Mouse (Mus musculus): Measurements from ENCODE around the gene Polr2l. TPM values are rescaled to one million over a fixed set of nuclear protein-coding genes. Genes with fewer than 3 reads are reported as not detected.

Polr2l gene
- polyA plus RNA-seq, 1 experiment from 2014 or later = 73.5 TPM

- no peak for DNase-seq (ENCODE audit: low spot score)
Measured at GRCm38 (mm10) chr7:141432741-141433516, 42.0 kb downstream of the Polr2l start.

DNA sequence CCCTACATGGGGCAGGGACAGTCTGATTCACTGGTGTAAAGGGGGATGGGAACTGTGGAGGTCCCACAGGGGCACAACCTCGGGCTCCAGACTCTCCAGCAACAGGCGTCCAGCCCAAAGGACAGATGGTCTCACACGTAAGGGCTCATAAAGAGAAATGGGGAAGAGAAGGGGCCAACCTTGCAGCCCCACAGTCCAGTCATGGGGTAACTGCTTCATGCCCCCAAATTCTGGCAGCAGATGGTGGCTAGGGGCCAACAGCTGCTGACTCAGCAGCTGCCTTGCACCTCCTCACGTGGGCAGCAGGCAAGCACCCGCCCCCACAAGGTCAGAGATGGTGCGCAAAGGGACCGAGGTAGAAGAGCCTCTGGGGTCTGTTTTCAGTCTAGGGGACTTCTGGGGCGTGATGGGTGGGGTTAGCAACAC lies 42.7 kb downstream of the Polr2l start:
- no peak for DNase-seq (ENCODE audit: low spot score)

DNA sequence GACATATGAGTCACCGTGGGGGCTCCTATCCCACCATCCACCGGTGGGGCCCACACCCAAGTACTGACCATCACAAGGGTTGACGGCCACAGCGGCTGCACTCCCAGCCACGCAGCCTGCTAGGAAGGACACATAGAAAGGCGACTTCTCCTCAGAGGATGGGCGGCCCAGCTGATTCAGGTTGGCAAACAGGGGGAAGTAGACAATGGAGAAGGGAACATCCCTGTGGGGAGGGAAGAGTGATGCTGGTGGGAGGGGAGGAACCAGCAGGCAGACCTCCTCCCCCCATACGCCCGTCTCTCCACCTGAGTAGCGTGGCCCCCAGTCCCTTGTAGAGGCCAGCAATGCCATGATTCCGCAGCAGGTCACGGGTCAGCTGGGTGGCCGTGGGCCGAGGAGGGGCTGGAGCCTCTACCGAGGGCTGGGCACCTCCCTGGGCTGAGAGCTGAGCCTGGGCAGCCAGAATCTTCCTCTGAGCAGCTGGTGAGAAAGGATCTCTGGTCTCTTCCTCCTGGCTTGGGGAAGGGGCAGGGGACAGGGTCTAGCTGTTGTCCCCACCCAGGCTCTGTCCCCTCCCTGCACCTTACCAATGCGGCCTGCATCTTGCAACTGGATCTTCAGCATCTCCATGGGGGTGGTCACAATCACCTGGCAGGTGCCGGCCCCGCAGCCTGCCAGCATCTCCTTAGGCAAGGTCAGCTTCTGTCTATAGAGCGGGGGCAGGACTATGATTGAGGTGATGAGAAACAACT lies 43.3 kb downstream of the Polr2l start:
- DNase-seq (ENCODE audit: low spot score) = no peak

DNA sequence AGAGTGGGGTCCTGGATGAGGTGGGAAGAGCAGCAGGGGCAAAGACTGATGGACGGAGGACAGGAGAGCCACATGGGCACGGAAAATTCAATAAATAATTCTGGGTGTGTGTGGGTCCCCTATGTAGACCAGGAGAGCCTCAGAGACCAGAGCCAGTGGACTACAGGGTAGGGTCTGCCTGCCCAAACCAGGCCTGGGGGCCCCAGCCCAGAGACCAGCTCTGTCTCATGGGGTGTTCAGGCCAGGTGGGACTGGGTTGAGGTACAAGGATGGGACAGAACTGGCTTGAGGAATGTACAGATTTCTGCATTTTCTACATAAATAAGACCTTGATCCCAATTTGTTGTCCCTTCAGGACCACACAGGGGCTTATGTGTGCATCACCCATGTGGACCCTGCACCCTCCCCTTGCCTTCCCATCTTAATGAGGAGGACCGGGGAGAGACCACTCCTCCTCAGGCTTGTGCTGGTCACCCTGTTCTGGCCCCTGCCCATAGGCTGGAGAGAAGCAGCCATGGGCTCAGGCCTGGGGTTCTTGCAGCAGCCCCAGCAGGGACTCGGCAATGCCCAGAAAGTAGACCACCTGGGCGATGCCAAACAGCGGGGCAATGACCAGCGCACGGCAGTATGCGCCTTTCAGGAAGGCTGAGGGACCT lies 44.2 kb downstream of the Polr2l start:
- no peak for DNase-seq (ENCODE audit: low spot score)

DNA sequence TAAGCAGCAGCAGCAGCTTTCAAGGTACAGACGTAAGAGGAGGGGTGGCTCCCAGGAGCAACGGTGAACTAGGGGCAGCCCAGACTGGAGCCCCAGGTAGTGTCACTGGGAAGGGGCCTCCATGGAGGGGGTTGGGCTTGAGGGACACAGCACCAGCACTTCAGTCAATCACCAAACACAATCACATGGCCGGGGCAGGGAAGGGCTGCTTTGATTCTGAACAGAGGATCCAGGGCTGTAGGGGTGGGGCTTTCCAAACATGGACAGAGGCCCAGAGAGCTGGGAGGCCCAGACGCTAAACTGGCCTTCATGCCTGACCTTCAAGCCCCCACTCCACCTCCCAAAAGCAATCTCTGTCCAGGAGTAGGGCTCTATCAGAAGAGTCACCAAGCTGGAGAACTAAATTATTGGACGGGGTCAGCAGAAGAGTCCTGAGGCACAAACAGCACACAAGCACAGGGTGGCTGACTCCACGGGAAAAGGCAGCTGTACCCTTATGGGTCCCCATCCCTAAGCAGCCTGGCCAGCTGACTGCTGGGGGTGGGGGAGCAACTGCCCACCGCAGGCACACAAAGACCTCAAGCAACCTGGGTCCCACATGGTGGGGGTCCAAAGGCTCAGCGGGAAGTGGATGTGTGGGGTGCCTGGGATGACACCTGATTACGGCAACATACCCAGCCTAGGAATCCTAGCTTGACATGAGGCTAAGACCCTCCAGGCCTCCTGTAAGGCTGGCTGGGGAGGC lies 44.9 kb downstream of the Polr2l start:
- DNase-seq (ENCODE audit: low spot score) = no peak

GRCm38 (mm10) chr7:141429310-141429709 lies 45.6 kb downstream of the Polr2l start, which contains the start of gene Cend1:
Gene Cend1, minus strand, starts transcription at chr7:141429491.
- peak; percentile 38 for DNase-seq (ENCODE audit: low spot score)

- no peak for DNase-seq (ENCODE audit: low spot score)
Measured at GRCm38 (mm10) chr7:141428701-141429100, 46.2 kb downstream of the Polr2l start.

- DNase-seq (ENCODE audit: low spot score) = no peak
Measured at GRCm38 (mm10) chr7:141426948-141427730, 47.8 kb downstream of the Polr2l start.

GRCm38 (mm10) chr7:141423811-141424210 lies 51.1 kb downstream of the Polr2l start:
- DNase-seq (ENCODE audit: low spot score) = no peak

Other genes with a start within 250 kb of the Polr2l start
- 63.0 and 67.4 TPM in 2 replicates for gene Phrf1, start 246.3 kb downstream of the Polr2l start, polyA plus RNA-seq (2015; fragmentation: Nextera tagmentation; extraction: Ambion mirVana)
- 46.6 and 46.7 TPM in 2 replicates for gene Irf7, start 208.7 kb downstream of the Polr2l start, polyA plus RNA-seq (2015; fragmentation: Nextera tagmentation; extraction: Ambion mirVana)
- 0.42 and 0.73 TPM in 2 replicates for gene Cdhr5, start 198.3 kb downstream of the Polr2l start, polyA plus RNA-seq (2015; fragmentation: Nextera tagmentation; extraction: Ambion mirVana)
- gene Sct, start 196.0 kb downstream of the Polr2l start, polyA plus RNA-seq (2015; fragmentation: Nextera tagmentation; extraction: Ambion mirVana) = 3.9 and 5.0 TPM in 2 replicates
- 0.33 and 0.40 TPM in 2 replicates for gene Drd4, start 183.1 kb downstream of the Polr2l start, polyA plus RNA-seq (2015; fragmentation: Nextera tagmentation; extraction: Ambion mirVana)
- 25.6 and 27.6 TPM in 2 replicates for gene Deaf1, start 147.4 kb downstream of the Polr2l start, polyA plus RNA-seq (2015; fragmentation: Nextera tagmentation; extraction: Ambion mirVana)
- 43.0 and 45.6 TPM in 2 replicates for gene Tmem80, start 147.4 kb downstream of the Polr2l start, polyA plus RNA-seq (2015; fragmentation: Nextera tagmentation; extraction: Ambion mirVana)
- 8.1 and 10.4 TPM in 2 replicates for gene Eps8l2, start 136.3 kb downstream of the Polr2l start, polyA plus RNA-seq (2015; fragmentation: Nextera tagmentation; extraction: Ambion mirVana)
- 379 and 423 TPM in 2 replicates for gene Taldo1, start 82.9 kb downstream of the Polr2l start, polyA plus RNA-seq (2015; fragmentation: Nextera tagmentation; extraction: Ambion mirVana)
- gene Gatd1, start 61.0 kb downstream of the Polr2l start, polyA plus RNA-seq (2015; fragmentation: Nextera tagmentation; extraction: Ambion mirVana) = 52.1 and 53.8 TPM in 2 replicates
- gene Cend1, start 45.6 kb downstream of the Polr2l start, polyA plus RNA-seq (2015; fragmentation: Nextera tagmentation; extraction: Ambion mirVana) = 0.24 and 0.26 TPM in 2 replicates
- 19.0 and 19.1 TPM in 2 replicates for gene Slc25a22, start 37.2 kb downstream of the Polr2l start, polyA plus RNA-seq (2015; fragmentation: Nextera tagmentation; extraction: Ambion mirVana)
- gene Pidd1, start 31.1 kb downstream of the Polr2l start, polyA plus RNA-seq (2015; fragmentation: Nextera tagmentation; extraction: Ambion mirVana) = 13.2 and 14.2 TPM in 2 replicates
- gene Rplp2, start 27.8 kb downstream of the Polr2l start, polyA plus RNA-seq (2015; fragmentation: Nextera tagmentation; extraction: Ambion mirVana) = 2,028 and 2,062 TPM in 2 replicates
- 49.2 and 50.5 TPM in 2 replicates for gene Pnpla2, start 19.9 kb downstream of the Polr2l start, polyA plus RNA-seq (2015; fragmentation: Nextera tagmentation; extraction: Ambion mirVana)
- 6.1 and 8.9 TPM in 2 replicates for gene Cracr2b, start 14.0 kb downstream of the Polr2l start, polyA plus RNA-seq (2015; fragmentation: Nextera tagmentation; extraction: Ambion mirVana)
- gene Cd151, start 7.7 kb downstream of the Polr2l start, polyA plus RNA-seq (2015; fragmentation: Nextera tagmentation; extraction: Ambion mirVana) = 11.7 and 13.0 TPM in 2 replicates
- gene Tspan4, start 108 bp upstream of the Polr2l start, polyA plus RNA-seq (2015; fragmentation: Nextera tagmentation; extraction: Ambion mirVana) = 24.7 and 28.5 TPM in 2 replicates
- gene Chid1, start 64.7 kb upstream of the Polr2l start, polyA plus RNA-seq (2015; fragmentation: Nextera tagmentation; extraction: Ambion mirVana) = 20.3 and 25.4 TPM in 2 replicates
- 39.4 and 40.1 TPM in 2 replicates for gene Ap2a2, start 87.0 kb upstream of the Polr2l start, polyA plus RNA-seq (2015; fragmentation: Nextera tagmentation; extraction: Ambion mirVana)
- 0.09 and 0.13 TPM in 2 replicates for gene Muc6, start 180.2 kb upstream of the Polr2l start, polyA plus RNA-seq (2015; fragmentation: Nextera tagmentation; extraction: Ambion mirVana)
- gene Muc2, start 215.2 kb upstream of the Polr2l start, polyA plus RNA-seq (2015; fragmentation: Nextera tagmentation; extraction: Ambion mirVana) = 0.17 and 0.27 TPM in 2 replicates